Mouse (Mus musculus): ENCODE measurements around the gene Zfp286. TPM values are rescaled to one million over a fixed set of nuclear protein-coding genes. Genes with fewer than 3 reads are reported as not detected.

Gene Zfp286
- polyA plus RNA-seq, 1 experiment from 2014 or later = 27.1 TPM

GRCm38 (mm10) chr11:62741186-62741585 is 48.1 kb downstream of the Zfp286 start:
- ATAC-seq (ENCODE audit: low FRiP score) = no peak
- no peak for DNase-seq (ENCODE audit: low spot score)
- 91% methylated on average over 2 of the region's 2 CpGs for WGBS

GRCm38 (mm10) chr11:62732665-62733064 is 56.6 kb downstream of the Zfp286 start:
- Histone ChIP-seq H3K27ac (no peak overlapping the region), H3K27me3 (ENCODE audit: control insufficient read depth, insufficient read depth, low read length) (no peaks in the 10 kb centered on the region), H3K4me2 (replicated peaks) (no peak overlapping the region), H3K4me1 (replicated peaks; ENCODE audit: control insufficient read depth, insufficient read depth, low read length) (peaks cover 12% of the 10 kb centered on the region), H3K4me3 (replicated peaks; ENCODE audit: low read length) (no peak overlapping the region), H3K9me3 (ENCODE audit: control insufficient read depth, low read length) (no peaks in the 10 kb centered on the region), H3K36me3 (replicated peaks; ENCODE audit: control insufficient read depth, insufficient read depth) (peaks cover 12% of the 10 kb centered on the region), H3K9ac (no peak overlapping the region)
- WGBS = 91% methylated on average over 3 of the region's 3 CpGs
- ATAC-seq (ENCODE audit: low FRiP score) (no peak), DNase-seq (ENCODE audit: low spot score) (no peak)

More at GRCm38 (mm10) chr11:62741186-62741585, 48.1 kb downstream of the Zfp286 start:
- Histone ChIP-seq H3K9me3 (ENCODE audit: control insufficient read depth, low read length) (no peaks in the 10 kb centered on the region), H3K9ac (no peak overlapping the region), H3K4me2 (replicated peaks) (no peak overlapping the region), H3K4me3 (replicated peaks; ENCODE audit: low read length) (no peak overlapping the region), H3K4me1 (replicated peaks; ENCODE audit: control insufficient read depth, insufficient read depth, low read length) (0 out of 2 replicates have a peak, but pooled peaks cover 4% of the 10 kb centered on the region), H3K27ac (no peak overlapping the region), H3K36me3 (replicated peaks; ENCODE audit: control insufficient read depth, insufficient read depth) (no peaks in the 10 kb centered on the region), H3K27me3 (ENCODE audit: control insufficient read depth, insufficient read depth, low read length) (no peaks in the 10 kb centered on the region)

- Histone ChIP-seq H3K4me2 (replicated peaks) (peak overlapping the region; percentile 61), H3K27me3 (ENCODE audit: control insufficient read depth, insufficient read depth, low read length) (no peaks in the 10 kb centered on the region), H3K9ac (peak overlapping the region; percentile 81), H3K9me3 (ENCODE audit: control insufficient read depth, low read length) (no peaks in the 10 kb centered on the region), H3K27ac (0 out of 2 replicates have a peak overlapping the region, but pooled peaks have one; percentile 55), H3K36me3 (replicated peaks; ENCODE audit: control insufficient read depth, insufficient read depth) (peaks cover 18% of the 10 kb centered on the region), H3K4me3 (replicated peaks; ENCODE audit: low read length) (peak overlapping the region; percentile 69), H3K4me1 (replicated peaks; ENCODE audit: control insufficient read depth, insufficient read depth, low read length) (peaks cover 12% of the 10 kb centered on the region)
- ATAC-seq (ENCODE audit: low FRiP score) = peak; percentile 47; the same call in 1 of the 2 replicates
- no peak for DNase-seq (ENCODE audit: low spot score)
- WGBS = 7% methylated on average over 5 of the region's 5 CpGs
These were observed 57.3 kb downstream of the Zfp286 start for GRCm38 (mm10) chr11:62732022-62732387.

GRCm38 (mm10) chr11:62731311-62732021 is 57.8 kb downstream of the Zfp286 start, which contains the start of gene Zfp287:
Gene Zfp287, minus strand, starts transcription at chr11:62731905.
- peak within 1 kb of the TSS; percentile 61 for H3K4me2 ChIP-seq (replicated peaks)
- ATAC-seq (ENCODE audit: low FRiP score) = peak; percentile 99
- H3K27ac ChIP-seq = peak within 1 kb of the TSS; percentile 94
- H3K36me3 ChIP-seq (replicated peaks; ENCODE audit: control insufficient read depth, insufficient read depth) = peaks cover 21% of the 10 kb centered on the region
- peak; percentile 96 for DNase-seq (ENCODE audit: low spot score)
- under 1% methylated on average over 48 of the region's 48 CpGs for WGBS
- peak within 1 kb of the TSS; percentile 69 for H3K4me3 ChIP-seq (replicated peaks; ENCODE audit: low read length)
- peak within 1 kb of the TSS; percentile 81 for H3K9ac ChIP-seq
- no peaks in the 10 kb centered on the region for H3K27me3 ChIP-seq (ENCODE audit: control insufficient read depth, insufficient read depth, low read length)
- H3K4me1 ChIP-seq (replicated peaks; ENCODE audit: control insufficient read depth, insufficient read depth, low read length) = peaks cover 12% of the 10 kb centered on the region
- H3K9me3 ChIP-seq (ENCODE audit: control insufficient read depth, low read length) = no peaks in the 10 kb centered on the region

- Histone ChIP-seq H3K9me3 (ENCODE audit: control insufficient read depth, low read length) (no peaks in the 10 kb centered on the region), H3K36me3 (replicated peaks; ENCODE audit: control insufficient read depth, insufficient read depth) (peaks cover 52% of the 10 kb centered on the region), H3K4me2 (replicated peaks) (no peak overlapping the region), H3K4me3 (replicated peaks; ENCODE audit: low read length) (no peak overlapping the region), H3K4me1 (replicated peaks; ENCODE audit: control insufficient read depth, insufficient read depth, low read length) (peaks cover 12% of the 10 kb centered on the region), H3K9ac (no peak overlapping the region), H3K27me3 (ENCODE audit: control insufficient read depth, insufficient read depth, low read length) (no peaks in the 10 kb centered on the region), H3K27ac (no peak overlapping the region)
- ATAC-seq (ENCODE audit: low FRiP score) (no peak), DNase-seq (ENCODE audit: low spot score) (no peak)
- WGBS = 94% methylated on average over 8 of the region's 8 CpGs
These were observed 61.0 kb downstream of the Zfp286 start for GRCm38 (mm10) chr11:62728276-62728675.

- no peaks in the 10 kb centered on the region for H3K4me1 ChIP-seq (replicated peaks; ENCODE audit: control insufficient read depth, insufficient read depth, low read length)
- no peaks in the 10 kb centered on the region for H3K27me3 ChIP-seq (ENCODE audit: control insufficient read depth, insufficient read depth, low read length)
- WGBS = 84% methylated on average over 5 of the region's 5 CpGs
- no peak overlapping the region for H3K4me2 ChIP-seq (replicated peaks)
- H3K9ac ChIP-seq = no peak overlapping the region
- DNase-seq (ENCODE audit: low spot score) = no peak
- H3K4me3 ChIP-seq (replicated peaks; ENCODE audit: low read length) = no peak overlapping the region
- ATAC-seq (ENCODE audit: low FRiP score) = no peak
- H3K9me3 ChIP-seq (ENCODE audit: control insufficient read depth, low read length) = no peaks in the 10 kb centered on the region
- H3K27ac ChIP-seq = no peak overlapping the region
- H3K36me3 ChIP-seq (replicated peaks; ENCODE audit: control insufficient read depth, insufficient read depth) = peaks cover 65% of the 10 kb centered on the region
These were observed 78.6 kb downstream of the Zfp286 start for GRCm38 (mm10) chr11:62710657-62711056.

GRCm38 (mm10) chr11:62708252-62708651 is 81.0 kb downstream of the Zfp286 start:
- Histone ChIP-seq H3K27ac (no peak overlapping the region), H3K9me3 (ENCODE audit: control insufficient read depth, low read length) (no peaks in the 10 kb centered on the region), H3K4me2 (replicated peaks) (no peak overlapping the region), H3K4me1 (replicated peaks; ENCODE audit: control insufficient read depth, insufficient read depth, low read length) (no peaks in the 10 kb centered on the region), H3K36me3 (replicated peaks; ENCODE audit: control insufficient read depth, insufficient read depth) (peaks cover 45% of the 10 kb centered on the region), H3K27me3 (ENCODE audit: control insufficient read depth, insufficient read depth, low read length) (no peaks in the 10 kb centered on the region), H3K9ac (no peak overlapping the region), H3K4me3 (replicated peaks; ENCODE audit: low read length) (no peak overlapping the region)
- 88% methylated on average over 7 of the region's 7 CpGs for WGBS
- ATAC-seq (ENCODE audit: low FRiP score) = no peak
- DNase-seq (ENCODE audit: low spot score) = no peak

GRCm38 (mm10) chr11:62706141-62706540 is 83.1 kb downstream of the Zfp286 start:
- H3K9me3 ChIP-seq (ENCODE audit: control insufficient read depth, low read length) = no peaks in the 10 kb centered on the region
- H3K4me1 ChIP-seq (replicated peaks; ENCODE audit: control insufficient read depth, insufficient read depth, low read length) = no peaks in the 10 kb centered on the region
- no peak overlapping the region for H3K4me2 ChIP-seq (replicated peaks)
- ATAC-seq (ENCODE audit: low FRiP score) (no peak), DNase-seq (ENCODE audit: low spot score) (no peak)
- WGBS = 92% methylated on average over 2 of the region's 2 CpGs
- no peaks in the 10 kb centered on the region for H3K27me3 ChIP-seq (ENCODE audit: control insufficient read depth, insufficient read depth, low read length)
- H3K4me3 ChIP-seq (replicated peaks; ENCODE audit: low read length) = no peak overlapping the region
- no peak overlapping the region for H3K9ac ChIP-seq
- H3K36me3 ChIP-seq (replicated peaks; ENCODE audit: control insufficient read depth, insufficient read depth) = peaks cover 25% of the 10 kb centered on the region
- no peak overlapping the region for H3K27ac ChIP-seq

All from hindbrain, embryonic 14.5 days (tissue).